Mouse (Mus musculus) neural tube, embryonic 11.5 days (tissue): ENCODE results near the gene Synpo2l. TPM values are rescaled to one million over a fixed set of nuclear protein-coding genes. Genes with fewer than 3 reads are reported as not detected.

Experiments used
- ATAC-seq: fragments of 200-750 bp; cut with Nextera tagmentation; 2 replicates; pipeline ENCODE4 v1.8.0; 2017; ENCODE audit warnings: moderate number of reproducible peaks, mild to moderate bottlenecking, moderate TSS enrichment, moderate library complexity; ENCODE audit not compliant: insufficient read depth, low FRiP score, low TSS enrichment
- DNase-seq: peaks from one replicate; pipeline ENCODE4 v3.0.0-alpha.2; 2015; ENCODE audit warnings: low spot score
- H3K27ac ChIP-seq: fragments of 300-500 bp; sonication (generic); 2 replicates; pipeline ENCODE4 v1.5.1; 2014; ENCODE audit warnings: low read depth, mild to moderate bottlenecking, low read length
- H3K27me3 ChIP-seq: fragments of 300-500 bp; sonication (generic); 2 replicates; pipeline ENCODE4 v1.6.1; 2014; ENCODE audit warnings: mild to moderate bottlenecking, low read length, mixed read lengths; ENCODE audit not compliant: control insufficient read depth, insufficient read depth
- H3K36me3 ChIP-seq: fragments of 300-500 bp; sonication (generic); 2 replicates; pipeline ENCODE4 v1.6.1; 2014; ENCODE audit warnings: mild to moderate bottlenecking, low read length, moderate library complexity, mixed read lengths; ENCODE audit not compliant: control insufficient read depth, insufficient read depth
- H3K4me1 ChIP-seq: fragments of 300-500 bp; sonication (generic); 2 replicates; pipeline ENCODE4 v1.6.1; 2014; ENCODE audit warnings: low read length, mixed read lengths; ENCODE audit not compliant: control insufficient read depth, insufficient read depth
- H3K4me2 ChIP-seq: fragments of 300-500 bp; sonication (generic); 2 replicates; pipeline ENCODE4 v1.6.1; 2014; ENCODE audit warnings: low read depth, mild to moderate bottlenecking, moderate library complexity
- H3K4me3 ChIP-seq: fragments of 300-500 bp; sonication (generic); 2 replicates; pipeline ENCODE4 v1.5.1; 2014; ENCODE audit warnings: low read depth, low read length
- H3K9ac ChIP-seq: fragments of 300-500 bp; sonication (generic); 2 replicates; pipeline ENCODE4 v1.6.1; 2014; ENCODE audit warnings: mild to moderate bottlenecking, low read length
- H3K9me3 ChIP-seq: fragments of 300-500 bp; sonication (generic); 2 replicates; pipeline ENCODE4 v1.6.1; 2016; ENCODE audit warnings: low read length; ENCODE audit not compliant: control insufficient read depth
- WGBS: fragments of 180-500 bp; shearing (Covaris S2); extraction: QIAGEN DNeasy Blood & Tissue Kit; methylation state at CpG from one replicate; pipeline ENCODE4 v1.1.7; 2014; 5-methylcytosine and 5-hydroxymethylcytosine counted together
- polyA plus RNA-seq: library from polyadenylated mRNA; unstranded; fragments of >200 nt; fragmentation: Nextera tagmentation; extraction: Ambion mirVana; gene quantifications from 2 replicates; pipeline ENCODE4 v1.2.1, GENCODE M21; 2014

Synpo2l gene
- polyA plus RNA-seq, 1 experiment from 2014 or later: 6.2 TPM

DNA sequence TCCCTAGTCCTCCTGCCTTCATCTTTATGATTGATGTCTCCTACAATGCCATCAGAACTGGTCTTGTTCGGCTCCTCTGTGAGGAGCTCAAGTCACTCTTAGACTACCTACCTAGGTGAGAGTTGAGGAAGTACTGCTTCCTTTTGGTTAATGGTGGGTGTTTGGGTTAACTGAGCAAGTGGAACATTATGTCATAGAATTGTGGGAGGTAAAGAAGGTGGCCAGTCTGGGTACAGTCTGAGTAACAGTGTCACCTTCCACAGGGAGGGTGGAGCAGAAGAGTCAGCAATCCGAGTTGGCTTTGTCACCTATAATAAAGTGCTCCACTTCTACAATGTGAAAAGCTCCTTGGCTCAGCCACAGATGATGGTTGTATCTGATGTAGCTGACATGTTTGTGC, 20.9 kb upstream of the Synpo2l start:
- Histone ChIP-seq H3K4me1 (no peaks in the 10 kb centered on the region), H3K4me3 (no peak overlapping the region), H3K27ac (no peak overlapping the region), H3K27me3 (no peaks in the 10 kb centered on the region), H3K4me2 (no peak overlapping the region), H3K9me3 (no peaks in the 10 kb centered on the region), H3K9ac (no peak overlapping the region), H3K36me3 (peaks cover 41% of the 10 kb centered on the region)
- ATAC-seq: no peak
- 91% methylated on average over 2 of the region's 2 CpGs for WGBS
- no peak for DNase-seq

DNA sequence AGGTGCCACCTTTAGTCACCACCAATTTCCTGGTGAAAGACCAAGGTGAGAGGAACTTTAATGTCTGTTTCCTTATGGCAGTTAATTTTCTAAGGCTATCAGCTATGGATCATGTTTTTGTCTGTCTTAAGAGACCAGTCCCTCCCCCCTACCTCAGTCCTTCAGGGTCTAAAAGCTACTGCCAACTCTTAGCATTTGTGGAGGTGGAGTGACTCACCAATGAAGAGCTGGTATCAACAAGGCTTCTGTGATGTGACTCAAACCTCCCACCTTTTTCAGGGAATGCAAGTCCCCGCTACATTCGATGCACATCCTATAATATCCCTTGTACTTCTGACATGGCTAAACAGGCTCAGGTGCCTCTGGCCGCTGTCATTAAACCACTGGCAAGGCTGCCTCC, 18.4 kb upstream of the Synpo2l start:
- WGBS: 92% methylated on average over 3 of the region's 3 CpGs
- no peak for ATAC-seq
- H3K4me2 ChIP-seq: no peak overlapping the region
- no peaks in the 10 kb centered on the region for H3K27me3 ChIP-seq
- no peak overlapping the region for H3K9ac ChIP-seq
- H3K36me3 ChIP-seq: peaks cover 48% of the 10 kb centered on the region
- no peak overlapping the region for H3K27ac ChIP-seq
- DNase-seq: no peak
- no peak overlapping the region for H3K4me3 ChIP-seq
- H3K4me1 ChIP-seq: no peaks in the 10 kb centered on the region
- no peaks in the 10 kb centered on the region for H3K9me3 ChIP-seq

DNA sequence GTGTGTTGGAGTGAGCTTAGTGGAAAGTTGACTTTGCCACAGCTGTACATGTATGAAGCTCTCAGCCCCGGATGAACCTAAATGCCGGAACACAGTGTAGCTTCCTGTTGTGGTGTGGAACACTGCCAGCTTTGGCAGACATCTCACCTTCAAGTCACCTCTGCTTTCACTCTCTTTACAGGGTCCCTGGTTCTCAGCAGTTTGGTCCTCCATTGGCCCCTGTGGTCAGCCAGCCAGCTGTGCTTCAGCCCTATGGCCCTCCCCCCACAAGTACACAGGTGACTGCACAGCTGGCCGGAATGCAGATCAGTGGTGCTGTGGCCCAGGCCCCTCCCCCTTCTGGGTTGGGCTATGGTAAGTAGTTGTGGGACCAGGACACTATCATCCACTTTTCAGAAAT, 14.3 kb upstream of the Synpo2l start:
- no peak for DNase-seq
- Histone ChIP-seq H3K27me3 (no peaks in the 10 kb centered on the region), H3K4me3 (no peak overlapping the region), H3K9me3 (no peaks in the 10 kb centered on the region), H3K4me1 (no peaks in the 10 kb centered on the region), H3K4me2 (no peak overlapping the region), H3K27ac (no peak overlapping the region), H3K36me3 (peaks cover 40% of the 10 kb centered on the region), H3K9ac (no peak overlapping the region)
- no peak for ATAC-seq
- 87% methylated on average over 3 of the region's 3 CpGs for WGBS

DNA sequence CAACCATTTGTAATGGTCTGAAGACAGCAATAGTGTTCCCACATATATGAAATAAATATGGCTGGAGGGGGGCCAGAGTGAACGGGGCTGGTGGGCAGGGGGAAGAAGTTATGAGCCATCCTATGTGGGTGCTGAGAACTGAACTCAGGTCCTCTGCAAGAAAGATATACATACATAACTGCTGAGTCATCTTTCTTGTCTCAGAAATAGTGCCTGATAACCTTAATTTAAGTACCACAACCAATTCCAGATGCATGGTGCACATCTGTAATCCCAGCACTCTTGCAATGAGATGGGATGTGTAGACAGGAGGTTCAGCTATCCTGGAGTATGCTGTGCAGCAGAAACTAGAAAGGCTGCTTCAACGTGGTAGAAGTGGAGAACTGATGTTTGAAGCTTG, 13.6 kb upstream of the Synpo2l start:
- no peak for ATAC-seq
- no peak for DNase-seq
- no peaks in the 10 kb centered on the region for H3K4me1 ChIP-seq
- 91% methylated on average over 2 of the region's 2 CpGs for WGBS
- no peaks in the 10 kb centered on the region for H3K9me3 ChIP-seq
- no peak overlapping the region for H3K4me3 ChIP-seq
- peaks cover 36% of the 10 kb centered on the region for H3K36me3 ChIP-seq
- H3K27me3 ChIP-seq: no peaks in the 10 kb centered on the region
- H3K27ac ChIP-seq: no peak overlapping the region
- no peak overlapping the region for H3K4me2 ChIP-seq
- no peak overlapping the region for H3K9ac ChIP-seq

DNA sequence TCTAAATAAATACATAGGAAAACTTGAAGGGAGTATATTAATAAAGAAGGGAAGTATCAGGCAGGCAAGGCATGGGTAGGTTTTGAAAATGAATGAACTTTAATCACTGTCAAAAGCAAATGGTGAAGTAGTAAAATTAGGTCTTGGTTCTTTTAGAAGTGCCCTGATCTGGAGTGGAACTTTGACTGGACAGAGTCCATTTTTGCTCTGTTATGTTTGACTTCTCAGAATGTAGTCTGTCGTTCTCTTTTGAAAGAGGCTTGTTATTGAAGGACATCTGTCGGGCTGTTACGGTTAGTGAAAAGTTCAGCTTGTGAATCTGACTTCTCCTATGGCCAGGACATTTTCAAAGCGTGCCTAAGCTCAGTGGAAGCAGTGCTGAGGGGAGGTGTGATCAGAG, 9.8 kb upstream of the Synpo2l start:
- Histone ChIP-seq H3K36me3 (peaks cover 28% of the 10 kb centered on the region), H3K4me1 (no peaks in the 10 kb centered on the region), H3K4me2 (no peak overlapping the region), H3K27me3 (no peaks in the 10 kb centered on the region), H3K9me3 (no peaks in the 10 kb centered on the region), H3K4me3 (no peak overlapping the region), H3K27ac (no peak overlapping the region), H3K9ac (no peak overlapping the region)
- WGBS: 94% methylated on average over 4 of the region's 4 CpGs
- DNase-seq (no peak), ATAC-seq (no peak)

DNA sequence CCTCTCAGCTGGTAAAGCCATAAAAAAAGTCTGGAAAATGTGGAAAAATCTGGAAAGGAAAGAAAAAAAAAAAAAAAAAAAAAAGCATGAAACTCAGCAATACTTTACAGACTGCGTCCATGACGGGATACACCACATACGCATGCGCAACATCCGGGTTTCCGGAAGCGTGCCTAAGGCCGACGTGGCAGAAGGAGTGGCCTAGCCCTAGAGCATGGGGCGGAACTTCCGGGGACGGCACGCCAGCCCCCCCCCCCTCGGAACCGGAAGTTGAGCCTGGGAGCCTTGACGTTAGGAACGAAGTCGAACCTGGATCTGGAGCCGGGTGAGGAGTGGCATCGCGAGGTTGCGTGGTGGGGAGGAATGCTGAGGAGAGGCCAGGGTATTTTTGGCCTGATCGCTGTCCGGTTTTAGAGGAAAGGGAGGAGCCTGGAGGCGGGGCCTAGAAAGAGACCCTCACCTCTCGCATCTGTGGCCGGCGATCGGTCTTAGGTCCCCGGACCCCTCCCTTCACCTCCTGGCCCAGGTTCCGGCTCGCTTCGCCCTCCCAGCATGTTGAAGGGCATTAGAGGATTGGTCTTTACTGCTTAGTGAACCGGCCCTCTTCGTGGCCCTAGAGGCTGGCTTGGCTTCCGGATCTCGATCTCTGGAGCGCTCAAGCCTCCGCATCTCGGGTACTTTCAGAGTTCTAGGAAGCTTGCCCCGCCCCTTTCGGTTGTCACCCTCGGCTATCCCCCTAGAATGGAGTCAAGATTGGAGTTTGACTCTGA, 6.1 kb upstream of the Synpo2l start, which contains the start of gene Sec24c:
TSS of gene Sec24c (plus strand) at position 245 of the 770 bp plus-strand sequence.
- peaks cover 13% of the 10 kb centered on the region for H3K36me3 ChIP-seq
- H3K4me1 ChIP-seq: no peaks in the 10 kb centered on the region
- H3K9ac ChIP-seq: peak within 1 kb of the TSS; percentile 69
- H3K4me3 ChIP-seq: peak within 1 kb of the TSS; percentile 79
- under 1% methylated on average over 42 of the region's 43 CpGs for WGBS
- ATAC-seq: peak; percentile 97
- peak within 1 kb of the TSS; percentile 49 for H3K27ac ChIP-seq
- peak; percentile 99 for DNase-seq
- no peaks in the 10 kb centered on the region for H3K9me3 ChIP-seq
- no peaks in the 10 kb centered on the region for H3K27me3 ChIP-seq
- peak within 1 kb of the TSS; percentile 70 for H3K4me2 ChIP-seq

DNA sequence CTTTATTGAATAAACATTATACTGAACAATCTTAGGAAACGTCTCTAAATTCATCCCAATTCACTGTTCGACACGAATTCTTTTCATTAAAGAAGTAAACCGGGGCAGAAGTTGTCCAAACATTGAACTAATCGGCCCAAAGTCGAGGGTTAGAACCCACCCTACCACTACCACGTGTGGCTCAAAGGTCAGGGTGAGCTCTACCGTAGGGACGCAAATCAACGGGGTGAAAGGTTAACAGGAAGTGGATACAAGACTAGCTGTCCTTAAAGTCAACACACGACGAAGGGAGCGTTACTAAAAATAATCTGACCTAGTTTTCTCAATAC, 5.5 kb upstream of the Synpo2l start:
- Histone ChIP-seq H3K36me3 (peaks cover 12% of the 10 kb centered on the region), H3K9me3 (no peaks in the 10 kb centered on the region), H3K4me1 (no peaks in the 10 kb centered on the region), H3K4me3 (peak overlapping the region; percentile 79), H3K4me2 (peak overlapping the region; percentile 57), H3K9ac (peak overlapping the region; percentile 39), H3K27ac (no peak overlapping the region; the same call in 1 of the 2 replicates), H3K27me3 (no peaks in the 10 kb centered on the region)
- WGBS: 13% methylated on average over 13 of the region's 13 CpGs
- peak; percentile 78 for ATAC-seq
- DNase-seq: peak; percentile 30

DNA sequence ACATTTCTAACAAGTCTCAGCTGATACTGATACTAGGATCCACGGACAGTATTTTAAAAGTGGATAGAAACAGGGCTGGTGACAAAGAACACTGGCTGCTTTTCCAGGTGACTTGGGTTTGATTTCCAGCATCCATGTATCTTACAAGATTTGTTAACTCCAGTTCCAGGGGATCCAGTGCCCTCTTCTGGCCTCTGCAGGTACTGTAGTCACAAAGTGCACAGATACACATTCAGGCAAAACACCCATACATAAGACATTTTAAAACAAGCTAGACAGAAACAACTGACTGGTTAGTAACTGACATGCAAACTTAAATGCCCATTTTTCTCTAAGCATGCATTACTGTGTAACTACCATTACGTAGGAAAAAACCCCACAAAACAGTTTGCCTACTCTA, 4.8 kb upstream of the Synpo2l start:
- H3K4me1 ChIP-seq: no peaks in the 10 kb centered on the region
- ATAC-seq (no peak), DNase-seq (peak; percentile 47)
- WGBS: 88% methylated on average over 2 of the region's 2 CpGs
- H3K27me3 ChIP-seq: no peaks in the 10 kb centered on the region
- H3K27ac ChIP-seq: no peak overlapping the region
- H3K9ac ChIP-seq: no peak overlapping the region
- no peaks in the 10 kb centered on the region for H3K9me3 ChIP-seq
- peaks cover 8% of the 10 kb centered on the region for H3K36me3 ChIP-seq
- H3K4me3 ChIP-seq: no peak overlapping the region
- H3K4me2 ChIP-seq: no peak overlapping the region

DNA sequence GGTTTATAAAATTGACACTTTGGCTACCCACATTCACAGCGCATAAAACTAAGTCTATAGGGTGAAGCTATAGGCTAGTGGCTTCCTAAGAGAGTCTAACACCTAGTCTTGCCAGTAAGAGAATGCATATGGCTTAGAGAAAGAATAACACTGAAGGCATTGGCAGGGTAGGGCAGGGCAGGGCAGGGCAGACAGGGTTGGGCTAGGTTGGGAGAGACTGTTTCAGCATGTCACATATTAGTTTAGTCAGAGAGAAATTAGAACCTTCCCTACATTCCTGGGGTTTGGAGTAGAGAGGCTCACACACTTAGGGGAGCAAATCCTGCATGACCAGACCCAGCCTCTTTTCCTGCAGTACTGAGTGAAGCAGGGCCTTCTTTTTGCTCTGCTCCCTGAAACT, 685 bp downstream of the Synpo2l start:
- WGBS: 79% methylated on average over 1 of the region's 1 CpGs
- no peak overlapping the region for H3K27ac ChIP-seq
- no peak for ATAC-seq

More for the DNA sequence above, 685 bp downstream of the Synpo2l start:
- Histone ChIP-seq H3K9me3 (no peaks in the 10 kb centered on the region), H3K27me3 (0 out of 2 replicates have a peak, but pooled peaks cover 2% of the 10 kb centered on the region), H3K4me2 (no peak overlapping the region), H3K9ac (no peak overlapping the region), H3K36me3 (no peaks in the 10 kb centered on the region), H3K4me1 (no peaks in the 10 kb centered on the region), H3K4me3 (no peak overlapping the region)
- DNase-seq: no peak
